Mouse (Mus musculus) heart, adult 11 months (tissue): ENCODE data around the gene Plch2.
A peak's percentile ranks its signal among the peaks of the same experiment; 100 is the strongest.

Experiments
- DNase-seq: peaks from one replicate; pipeline ENCODE4 v3.0.0; 2022

Gene Plch2

GRCm38 (mm10) chr4:154952461-154953241, 103.9 kb downstream of the Plch2 start:
- DNase-seq = no peak

GRCm38 (mm10) chr4:154949589-154949982, 107.0 kb downstream of the Plch2 start:
- DNase-seq = no peak

GRCm38 (mm10) chr4:154948940-154949588, 107.5 kb downstream of the Plch2 start:
- no peak for DNase-seq

- peak; percentile 92 for DNase-seq
Measured at GRCm38 (mm10) chr4:154948066-154948939, 108.3 kb downstream of the Plch2 start.

GRCm38 (mm10) chr4:154946319-154946718, 110.3 kb downstream of the Plch2 start:
- peak; percentile 98 for DNase-seq

GRCm38 (mm10) chr4:154944121-154944590, 112.4 kb downstream of the Plch2 start:
- peak; percentile 98 for DNase-seq

GRCm38 (mm10) chr4:154943323-154944039, 113.1 kb downstream of the Plch2 start:
- peak; percentile 90 for DNase-seq

- DNase-seq = peak; percentile 84
Measured at GRCm38 (mm10) chr4:154942632-154943322, 113.8 kb downstream of the Plch2 start.

GRCm38 (mm10) chr4:154941831-154942230, 114.8 kb downstream of the Plch2 start:
- peak; percentile 58 for DNase-seq

GRCm38 (mm10) chr4:154940156-154940555, 116.4 kb downstream of the Plch2 start:
- DNase-seq = peak; percentile 35

- no peak for DNase-seq
Measured at GRCm38 (mm10) chr4:154937746-154938145, 118.8 kb downstream of the Plch2 start.

- no peak for DNase-seq
Measured at GRCm38 (mm10) chr4:154936542-154937255, 119.9 kb downstream of the Plch2 start.

- peak; percentile 85 for DNase-seq
Measured at GRCm38 (mm10) chr4:154935788-154936187, 120.8 kb downstream of the Plch2 start.

GRCm38 (mm10) chr4:154934800-154935199, 121.8 kb downstream of the Plch2 start:
- peak; percentile 89 for DNase-seq

GRCm38 (mm10) chr4:154933306-154933907, 123.2 kb downstream of the Plch2 start:
- no peak for DNase-seq
